Mouse (Mus musculus) stomach, postnatal 0 days (tissue): ENCODE measurements around the gene Zbtb7b. TPM values are rescaled to one million over a fixed set of nuclear protein-coding genes. Genes with fewer than 3 reads are reported as not detected.

Experiments used
- ATAC-seq: fragments of 200-750 bp; cut with Nextera tagmentation; 2 replicates; pipeline ENCODE4 v1.8.0; 2017; ENCODE audit not compliant: low FRiP score, low TSS enrichment
- DNase-seq: peaks from one replicate; pipeline ENCODE4 v3.0.0-alpha.2; 2016; ENCODE audit warnings: low spot score
- H3K27ac ChIP-seq: fragments of 300-500 bp; sonication (generic); replicated peaks from 2 replicates; pipeline ENCODE4 v1.5.1; 2014; ENCODE audit warnings: mild to moderate bottlenecking, control low read depth
- H3K27me3 ChIP-seq: fragments of 300-500 bp; sonication (generic); 2 replicates; pipeline ENCODE4 v1.6.1; 2014; ENCODE audit warnings: low read length; ENCODE audit not compliant: control insufficient read depth, insufficient read depth
- H3K36me3 ChIP-seq: fragments of 300-500 bp; sonication (generic); 2 replicates; pipeline ENCODE4 v1.6.1; 2014; ENCODE audit warnings: low read length, mixed read lengths; ENCODE audit not compliant: control insufficient read depth, insufficient read depth
- H3K4me1 ChIP-seq: fragments of 300-500 bp; sonication (generic); replicated peaks from 2 replicates; pipeline ENCODE4 v1.6.1; 2014; ENCODE audit warnings: antibody characterized with exemption; ENCODE audit not compliant: control insufficient read depth, insufficient read depth
- H3K4me2 ChIP-seq: fragments of 300-500 bp; sonication (generic); replicated peaks from 2 replicates; pipeline ENCODE4 v1.6.1; 2014; ENCODE audit warnings: low read depth, mild to moderate bottlenecking, control low read depth, moderate library complexity
- H3K4me3 ChIP-seq: fragments of 300-500 bp; sonication (generic); 2 replicates; pipeline ENCODE4 v1.5.1; 2014; ENCODE audit warnings: low read depth, low read length, control low read depth
- H3K9ac ChIP-seq: fragments of 300-500 bp; sonication (generic); 2 replicates; pipeline ENCODE4 v1.6.1; 2014; ENCODE audit warnings: mild to moderate bottlenecking, low read length, control low read depth, mixed read lengths
- H3K9me3 ChIP-seq: fragments of 300-500 bp; sonication (generic); 2 replicates; pipeline ENCODE4 v1.6.1; 2016; ENCODE audit warnings: low read length; ENCODE audit not compliant: control insufficient read depth
- CTCF ChIP-seq: IDR thresholded peaks from 2 replicates; pipeline ENCODE4 v1.5.1; 2016; ENCODE audit warnings: antibody characterized with exemption, low read depth, mild to moderate bottlenecking, moderate library complexity
- EP300 ChIP-seq: optimal IDR thresholded peaks from 2 replicates; pipeline ENCODE3; 2016; ENCODE audit warnings: antibody characterized with exemption
- WGBS: fragments of 180-500 bp; shearing (Covaris S2); extraction: QIAGEN DNeasy Blood & Tissue Kit; methylation state at CpG from one replicate; pipeline ENCODE4 v1.1.7; 2014; 5-methylcytosine and 5-hydroxymethylcytosine counted together
- polyA plus RNA-seq: library from polyadenylated mRNA; unstranded; fragments of >200 nt; fragmentation: Nextera tagmentation; extraction: Ambion mirVana; gene quantifications from 2 replicates; pipeline ENCODE4 v1.2.1, GENCODE M21; 2015

The Zbtb7b gene
- polyA plus RNA-seq, 1 experiment from 2014 or later: 7.9 TPM

DNA sequence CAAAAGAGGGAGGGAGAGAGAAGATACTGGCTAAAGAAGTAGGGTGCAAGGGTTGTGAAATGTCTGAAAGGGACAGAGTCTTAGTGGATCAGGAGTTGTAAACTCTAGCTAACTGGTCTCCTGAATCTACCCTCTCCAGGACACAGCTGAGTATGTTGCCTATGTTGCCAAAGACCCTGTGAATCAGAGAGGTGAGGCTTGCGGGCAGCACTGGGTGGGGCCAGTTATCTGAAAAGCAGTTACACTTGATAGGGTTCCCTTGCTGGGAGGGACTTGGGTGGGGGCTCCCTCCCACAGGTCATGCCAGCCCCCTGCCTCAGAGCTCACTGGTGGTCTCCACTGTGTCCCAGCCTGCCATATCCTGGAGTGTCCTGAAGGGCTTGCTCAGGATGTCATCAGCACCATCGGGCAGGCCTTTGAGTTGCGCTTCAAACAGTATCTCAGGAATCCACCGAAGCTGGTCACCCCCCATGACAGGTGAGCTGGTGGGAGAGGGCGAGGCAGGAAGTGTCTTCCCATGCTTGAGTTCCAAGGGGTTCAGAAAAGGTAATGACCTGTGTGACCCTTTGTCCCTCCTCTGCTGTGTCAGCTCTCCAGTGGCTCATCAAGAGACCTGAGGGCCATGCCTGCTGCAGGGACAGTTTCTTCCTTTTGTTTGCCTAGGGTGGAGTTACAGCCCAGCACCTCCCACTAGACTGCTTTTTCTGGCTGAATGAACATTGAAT, 30.0 kb upstream of the Zbtb7b start:
- no peak overlapping the region for H3K27ac ChIP-seq
- H3K9me3 ChIP-seq: no peaks in the 10 kb centered on the region
- peaks cover 14% of the 10 kb centered on the region for H3K36me3 ChIP-seq
- ATAC-seq (no peak), DNase-seq (no peak)
- TF ChIP-seq EP300 (no peak), CTCF (no peak)
- H3K4me2 ChIP-seq: no peak overlapping the region
- no peaks in the 10 kb centered on the region for H3K27me3 ChIP-seq
- 69% methylated on average over 5 of the region's 5 CpGs for WGBS
- no peak overlapping the region for H3K9ac ChIP-seq
- no peak overlapping the region for H3K4me3 ChIP-seq
- peaks cover 6% of the 10 kb centered on the region for H3K4me1 ChIP-seq

DNA sequence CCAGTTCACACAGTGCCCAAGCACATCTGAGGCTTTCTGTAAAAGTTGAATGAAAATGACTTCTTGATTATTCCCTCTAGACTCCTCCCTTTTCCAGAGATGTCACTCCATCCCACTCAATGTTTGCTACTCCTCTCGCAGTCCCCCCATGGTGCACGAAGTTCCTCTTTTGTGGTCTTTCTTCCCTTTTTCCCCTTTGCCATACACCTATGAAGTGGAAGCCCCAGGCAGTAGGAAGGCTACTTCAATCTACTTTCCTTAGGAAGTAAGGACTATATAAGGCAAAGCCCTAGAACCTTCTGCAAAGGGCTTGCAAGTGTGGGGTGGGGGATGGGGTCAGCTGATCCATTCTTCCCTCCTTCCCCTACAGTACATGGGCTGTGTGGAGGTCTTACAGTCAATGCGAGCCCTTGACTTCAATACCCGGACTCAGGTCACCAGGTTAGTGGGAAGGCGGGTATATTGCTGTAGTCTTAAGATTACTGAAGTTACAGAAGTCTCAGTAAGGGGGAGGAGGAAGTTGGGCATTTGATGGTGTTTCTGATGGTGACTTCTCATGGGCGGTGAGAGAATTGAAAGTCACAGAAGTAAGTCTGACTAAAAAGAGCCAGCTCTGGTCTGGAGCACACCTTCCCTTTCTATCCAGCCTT, 28.1 kb upstream of the Zbtb7b start:
- H3K9ac ChIP-seq: peak overlapping the region; percentile 31; the same call in 1 of the 2 replicates
- no peak for TF ChIP-seq EP300
- no peak for TF ChIP-seq CTCF
- peaks cover 6% of the 10 kb centered on the region for H3K4me1 ChIP-seq
- DNase-seq: no peak
- peak overlapping the region; percentile 73 for H3K4me2 ChIP-seq
- ATAC-seq: no peak
- H3K4me3 ChIP-seq: peak overlapping the region; percentile 53
- WGBS: 62% methylated on average over 6 of the region's 6 CpGs
- H3K36me3 ChIP-seq: peaks cover 14% of the 10 kb centered on the region
- H3K9me3 ChIP-seq: no peaks in the 10 kb centered on the region
- H3K27ac ChIP-seq: no peak overlapping the region
- H3K27me3 ChIP-seq: no peaks in the 10 kb centered on the region

DNA sequence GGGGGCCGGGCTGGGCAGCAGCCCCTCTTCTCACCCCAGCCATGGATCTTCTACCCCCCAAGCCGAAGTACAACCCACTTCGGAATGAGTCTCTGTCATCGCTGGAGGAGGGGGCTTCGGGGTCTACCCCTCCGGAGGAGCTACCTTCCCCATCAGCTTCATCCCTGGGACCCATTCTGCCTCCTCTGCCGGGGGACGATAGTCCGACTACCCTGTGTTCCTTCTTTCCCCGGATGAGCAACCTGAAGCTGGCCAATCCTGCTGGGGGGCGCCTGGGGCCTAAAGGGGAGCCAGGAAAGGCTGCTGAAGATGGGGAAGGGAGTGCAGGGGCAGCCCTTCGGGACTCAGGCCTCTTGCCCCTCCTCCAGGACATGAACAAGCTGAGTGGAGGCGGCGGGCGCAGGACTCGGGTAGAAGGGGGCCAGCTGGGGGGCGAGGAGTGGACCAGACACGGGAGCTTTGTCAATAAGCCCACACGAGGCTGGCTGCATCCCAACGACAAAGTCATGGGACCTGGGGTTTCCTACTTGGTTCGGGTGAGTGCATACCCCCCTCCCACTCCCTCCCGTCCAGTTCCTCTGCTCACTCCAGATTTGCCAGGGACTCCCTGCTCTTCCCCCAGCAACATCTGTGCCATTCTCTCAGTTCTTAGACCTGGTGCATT, 27.4 kb upstream of the Zbtb7b start:
- Histone ChIP-seq H3K27ac (peak overlapping the region; percentile 86), H3K27me3 (no peaks in the 10 kb centered on the region), H3K9ac (peak overlapping the region; percentile 74), H3K9me3 (no peaks in the 10 kb centered on the region), H3K4me1 (peaks cover 6% of the 10 kb centered on the region), H3K36me3 (peaks cover 10% of the 10 kb centered on the region), H3K4me2 (peak overlapping the region; percentile 73), H3K4me3 (peak overlapping the region; percentile 53)
- ATAC-seq (no peak), DNase-seq (no peak)
- no peak for TF ChIP-seq EP300
- no peak for TF ChIP-seq CTCF
- 10% methylated on average over 22 of the region's 22 CpGs for WGBS

DNA sequence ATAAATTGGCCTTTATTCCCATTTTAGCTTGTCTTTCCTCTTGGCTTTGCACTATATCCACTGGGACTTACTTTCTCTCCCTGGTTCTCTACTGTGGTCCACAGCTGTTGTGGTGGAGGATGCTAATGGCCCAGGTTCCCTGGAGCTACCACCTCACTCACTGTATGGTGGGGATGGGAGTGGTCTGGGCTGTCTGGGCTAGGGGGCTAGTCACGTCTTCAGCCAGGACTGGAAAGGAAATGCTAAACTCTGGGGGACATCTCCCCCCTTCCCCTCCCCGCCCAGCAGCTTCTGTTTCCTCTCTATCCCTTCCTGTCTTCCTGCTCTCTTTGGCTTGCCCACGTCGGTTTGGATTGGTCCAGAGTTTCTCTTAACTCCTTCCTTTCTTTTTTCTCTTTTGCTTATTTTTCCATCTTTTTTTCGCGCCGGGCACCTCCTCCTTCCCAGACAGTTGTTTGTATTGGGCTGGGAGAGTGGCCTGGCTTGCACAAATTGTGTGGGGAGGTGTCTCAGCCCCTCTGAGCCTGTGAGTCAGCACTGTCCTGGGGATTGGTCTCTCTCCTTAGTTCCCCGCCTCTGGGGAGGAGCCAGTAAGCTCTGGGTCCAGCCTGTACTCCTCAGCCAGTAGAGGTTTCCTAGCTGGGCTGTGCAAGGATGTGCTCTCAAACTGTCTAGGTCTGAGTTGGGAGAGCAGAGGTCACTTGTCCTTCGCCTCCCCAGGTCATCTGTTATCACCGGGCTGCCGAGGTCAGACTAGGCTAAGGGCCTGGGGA, 26.6 kb upstream of the Zbtb7b start:
- H3K27me3 ChIP-seq: no peaks in the 10 kb centered on the region
- 3% methylated on average over 11 of the region's 11 CpGs for WGBS
- no peaks in the 10 kb centered on the region for H3K9me3 ChIP-seq
- TF ChIP-seq EP300 (no peak), CTCF (no peak)
- peaks cover 6% of the 10 kb centered on the region for H3K4me1 ChIP-seq
- peaks cover 10% of the 10 kb centered on the region; the same call in 1 of the 2 replicates for H3K36me3 ChIP-seq
- ATAC-seq (peak; percentile 77), DNase-seq (peak; percentile 82)
- H3K4me2 ChIP-seq: peak overlapping the region; percentile 73
- peak overlapping the region; percentile 74 for H3K9ac ChIP-seq
- peak overlapping the region; percentile 53 for H3K4me3 ChIP-seq
- peak overlapping the region; percentile 90 for H3K27ac ChIP-seq

DNA sequence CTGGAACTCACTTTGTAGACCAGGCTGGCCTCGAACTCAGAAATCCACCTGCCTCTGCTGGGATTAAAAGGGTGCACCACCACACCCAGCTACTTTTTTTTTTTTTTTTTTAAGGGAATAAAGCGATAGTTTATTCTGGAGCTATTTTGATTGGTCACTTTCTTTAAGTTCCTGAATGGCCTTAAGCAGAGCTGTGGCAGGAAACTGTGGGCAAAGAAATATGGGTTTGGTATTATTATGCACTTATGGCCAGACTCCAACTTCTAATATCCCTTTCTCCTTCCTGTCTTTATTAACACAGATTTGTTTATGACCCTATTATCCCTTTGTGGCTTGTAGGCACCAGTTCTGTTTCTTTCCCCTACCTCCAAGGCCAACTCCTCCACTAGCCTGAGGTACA, 25.8 kb upstream of the Zbtb7b start:
- H3K27me3 ChIP-seq: no peaks in the 10 kb centered on the region
- H3K9ac ChIP-seq: peak overlapping the region; percentile 35; the same call in 1 of the 2 replicates
- H3K4me1 ChIP-seq: peaks cover 6% of the 10 kb centered on the region
- no peaks in the 10 kb centered on the region for H3K9me3 ChIP-seq
- ATAC-seq (no peak), DNase-seq (no peak)
- TF ChIP-seq CTCF (no peak), EP300 (no peak)
- H3K4me3 ChIP-seq: peak overlapping the region; percentile 53; the same call in 1 of the 2 replicates
- WGBS: 30% methylated on average over 2 of the region's 2 CpGs
- H3K27ac ChIP-seq: peak overlapping the region; percentile 90
- peak overlapping the region; percentile 73 for H3K4me2 ChIP-seq
- H3K36me3 ChIP-seq: peaks cover 13% of the 10 kb centered on the region; the same call in 1 of the 2 replicates
